Mouse (Mus musculus) MEL (cell line): Measurements from ENCODE around the gene Zcchc3. TPM values are rescaled to one million over a fixed set of nuclear protein-coding genes. Genes with fewer than 3 reads are reported as not detected.

Experiments
- DNase-seq: peaks from one replicate; pipeline ENCODE4 v3.0.0; 2011; ENCODE audit warnings: low read depth, low spot score
- H3K27ac ChIP-seq: 2 replicates; pipeline ENCODE4 v1.5.1; 2012; ENCODE audit warnings: low read depth, mild to moderate bottlenecking, control low read depth, low read length, moderate library complexity; ENCODE audit not compliant: control insufficient read depth
- H3K27me3 ChIP-seq, 2 experiments: fragments of 150-350 bp in 1 of 2; sonication (generic) in 1 of 2; 2 replicates each; pipeline ENCODE4 v1.6.1; 2012; ENCODE audit warnings: low read length in 2 of 2, mild to moderate bottlenecking in 2 of 2, improper control_type of control experiment in 1 of 2, moderate library complexity in 1 of 2; ENCODE audit not compliant: insufficient read depth in 2 of 2, control insufficient read depth in 1 of 2
- H3K36me3 ChIP-seq, 2 experiments: 2 replicates each; pipeline ENCODE4 v1.6.1; 2012 to 2014; ENCODE audit warnings: low read length in 2 of 2, improper control_type of control experiment in 1 of 2, inconsistent platforms in 1 of 2, mild to moderate bottlenecking in 1 of 2; ENCODE audit not compliant: insufficient read depth in 2 of 2, control insufficient read depth in 1 of 2
- H3K4me1 ChIP-seq, 2 experiments: fragments of 150-350 bp in 1 of 2; sonication (generic) in 1 of 2; 2 replicates each; pipeline ENCODE4 v1.6.1; 2012; ENCODE audit warnings: low read length in 2 of 2, improper control_type of control experiment in 1 of 2, mild to moderate bottlenecking in 1 of 2; ENCODE audit not compliant: insufficient read depth in 2 of 2, control insufficient read depth in 1 of 2
- H3K4me3 ChIP-seq, 2 experiments: fragments of 150-350 bp in 1 of 2; sonication (generic) in 1 of 2; 2 replicates each; pipeline ENCODE4 v1.5.1; 2012; ENCODE audit warnings: low read depth in 2 of 2, low read length in 2 of 2, mild to moderate bottlenecking in 2 of 2, moderate library complexity in 2 of 2, control low read depth in 1 of 2, improper control_type of control experiment in 1 of 2; ENCODE audit not compliant: control insufficient read depth in 1 of 2, insufficient read depth in 1 of 2
- H3K79me2 ChIP-seq: 2 replicates; pipeline ENCODE4 v1.6.1; 2012; ENCODE audit warnings: mild to moderate bottlenecking, low read length, moderate library complexity; ENCODE audit not compliant: control insufficient read depth, poor library complexity, insufficient read depth
- H3K9ac ChIP-seq: 2 replicates; pipeline ENCODE4 v1.6.1; 2012; ENCODE audit warnings: low read depth, mild to moderate bottlenecking, control low read depth, low read length, moderate library complexity; ENCODE audit not compliant: control insufficient read depth, poor library complexity, severe bottlenecking
- H3K9me3 ChIP-seq: fragments of 150-350 bp; sonication (generic); replicated peaks from 2 replicates; pipeline ENCODE4 v1.6.1; 2012; ENCODE audit warnings: mild to moderate bottlenecking, low read length, improper control_type of control experiment, moderate library complexity; ENCODE audit not compliant: insufficient read depth
- CHD1 ChIP-seq: IDR thresholded peaks from 2 replicates; pipeline ENCODE4 v1.6.1; 2012; ENCODE audit warnings: low read depth, mild to moderate bottlenecking, inconsistent platforms, low read length, improper control_type of control experiment
- CHD2 ChIP-seq: IDR thresholded peaks from 2 replicates; pipeline ENCODE4 v1.6.1; 2011; ENCODE audit warnings: low read length, improper control_type of control experiment
- CTCF ChIP-seq, 3 experiments: IDR thresholded peaks in 2 of 3; conservative IDR thresholded peaks in 1 of 3; 2 replicates each; pipeline ENCODE4 v1.5.1; 2011 to 2012; ENCODE audit warnings: low read length in 3 of 3, low read depth in 2 of 3, mild to moderate bottlenecking in 2 of 3, improper control_type of control experiment in 1 of 3, inconsistent platforms in 1 of 3, mixed read lengths in 1 of 3, moderate library complexity in 1 of 3; ENCODE audit not compliant: control insufficient read depth in 1 of 3, insufficient read depth in 1 of 3, poor library complexity in 1 of 3, severe bottlenecking in 1 of 3
- ELF1 ChIP-seq: IDR thresholded peaks from 2 replicates; pipeline ENCODE4 v1.6.1; 2014; ENCODE audit warnings: low read depth, mild to moderate bottlenecking, inconsistent platforms, low read length, improper control_type of control experiment, moderate library complexity
- GABPA ChIP-seq: IDR thresholded peaks from 2 replicates; pipeline ENCODE4 v1.6.1; 2012; ENCODE audit warnings: low read depth, mild to moderate bottlenecking, inconsistent platforms, low read length, improper control_type of control experiment, moderate library complexity
- GATA1 ChIP-seq: IDR thresholded peaks from 2 replicates; pipeline ENCODE4 v1.6.1; 2011; ENCODE audit warnings: low read depth, low read length, improper control_type of control experiment
- HCFC1 ChIP-seq: IDR thresholded peaks from 2 replicates; pipeline ENCODE4 v1.6.1; 2012; ENCODE audit warnings: low read depth, mild to moderate bottlenecking, inconsistent platforms, low read length, improper control_type of control experiment, moderate library complexity
- JUND ChIP-seq: IDR thresholded peaks from 2 replicates; pipeline ENCODE4 v1.6.1; 2011; ENCODE audit warnings: low read depth, mild to moderate bottlenecking, improper control_type of control experiment, low read length
- MAX ChIP-seq: IDR thresholded peaks from 2 replicates; pipeline ENCODE4 v1.6.1; 2011; ENCODE audit warnings: low read length, improper control_type of control experiment
- MXI1 ChIP-seq: IDR thresholded peaks from 2 replicates; pipeline ENCODE4 v1.6.1; 2011; ENCODE audit warnings: mild to moderate bottlenecking, low read depth, low read length, improper control_type of control experiment
- MYB ChIP-seq: IDR thresholded peaks from 2 replicates; pipeline ENCODE4 v1.6.1; 2011; ENCODE audit warnings: mild to moderate bottlenecking, low read depth, low read length, improper control_type of control experiment
- MYC ChIP-seq: IDR thresholded peaks from 2 replicates; pipeline ENCODE4 v1.6.1; 2011; ENCODE audit warnings: low read depth, mild to moderate bottlenecking, low read length, improper control_type of control experiment, moderate library complexity
- NELFE ChIP-seq: IDR thresholded peaks from 2 replicates; pipeline ENCODE4 v1.6.1; 2011; ENCODE audit warnings: low read depth, low read length, improper control_type of control experiment
- NRF1 ChIP-seq: IDR thresholded peaks from 2 replicates; pipeline ENCODE4 v1.6.1; 2014; ENCODE audit warnings: low read depth, mild to moderate bottlenecking, inconsistent platforms, low read length, improper control_type of control experiment, moderate library complexity; ENCODE audit not compliant: poor library complexity, insufficient read depth, severe bottlenecking
- POLR2AphosphoS2 ChIP-seq: IDR thresholded peaks from 2 replicates; pipeline ENCODE4 v1.6.1; 2011; ENCODE audit warnings: low read length, improper control_type of control experiment
- RAD21 ChIP-seq: IDR thresholded peaks from 2 replicates; pipeline ENCODE4 v1.6.1; 2011; ENCODE audit warnings: mild to moderate bottlenecking, low read depth, low read length, improper control_type of control experiment
- RCOR1 ChIP-seq: IDR thresholded peaks from 2 replicates; pipeline ENCODE4 v1.6.1; 2012; ENCODE audit warnings: low read depth, mild to moderate bottlenecking, inconsistent platforms, low read length, improper control_type of control experiment
- SMC3 ChIP-seq: IDR thresholded peaks from 2 replicates; pipeline ENCODE4 v1.6.1; 2011; ENCODE audit warnings: low read depth, low read length, improper control_type of control experiment
- TAL1 ChIP-seq: IDR thresholded peaks from 2 replicates; pipeline ENCODE4 v1.6.1; 2012; ENCODE audit warnings: mild to moderate bottlenecking, inconsistent platforms, low read length, moderate library complexity, mixed read lengths
- UBTF ChIP-seq: IDR thresholded peaks from 2 replicates; pipeline ENCODE4 v1.6.1; 2012; ENCODE audit warnings: low read depth, mild to moderate bottlenecking, inconsistent platforms, low read length, improper control_type of control experiment, moderate library complexity, borderline replicate concordance; ENCODE audit not compliant: insufficient read depth
- USF1 ChIP-seq: IDR thresholded peaks from 2 replicates; pipeline ENCODE4 v1.6.1; 2014; ENCODE audit warnings: low read depth, mild to moderate bottlenecking, inconsistent platforms, low read length, improper control_type of control experiment, moderate library complexity
- USF2 ChIP-seq, 2 experiments: IDR thresholded peaks; 2 replicates each; pipeline ENCODE4 v1.6.1; 2011 to 2012; ENCODE audit warnings: improper control_type of control experiment in 2 of 2, low read length in 2 of 2, borderline replicate concordance in 1 of 2, inconsistent platforms in 1 of 2, low read depth in 1 of 2, mild to moderate bottlenecking in 1 of 2; ENCODE audit not compliant: insufficient read depth in 1 of 2
- ZC3H11A ChIP-seq: IDR thresholded peaks from 2 replicates; pipeline ENCODE4 v1.6.1; 2012; ENCODE audit warnings: low read depth, mild to moderate bottlenecking, inconsistent platforms, low read length, improper control_type of control experiment
- ZKSCAN1 ChIP-seq: IDR thresholded peaks from 2 replicates; pipeline ENCODE4 v1.6.1; 2012; ENCODE audit warnings: low read depth, mild to moderate bottlenecking, inconsistent platforms, low read length, improper control_type of control experiment, moderate library complexity
- ZNF384 ChIP-seq: IDR thresholded peaks from 2 replicates; pipeline ENCODE4 v1.6.1; 2012; ENCODE audit warnings: low read depth, mild to moderate bottlenecking, inconsistent platforms, low read length, improper control_type of control experiment
- polyA plus RNA-seq, 2 experiments: library from polyadenylated mRNA; stranded (reverse) in 1 of 2; unstranded in 1 of 2; fragments of >175 nt in 1 of 2; fragments of >200 nt in 1 of 2; gene quantifications; 2 replicates each; pipeline versions ENCODE4 v1.2.1 to v1.2.4; 2012; ENCODE audit warnings: low replicate concordance in 2 of 2, low read depth in 1 of 2; ENCODE audit not compliant: insufficient read length in 2 of 2, insufficient read depth in 1 of 2, missing spikeins in 1 of 2
- total RNA-seq: library from RNA; depleted of rRNA; stranded (reverse); fragments of 300-350 nt; gene quantifications from 2 replicates; pipeline ENCODE4 v1.2.3, GENCODE M21; 2012

The Zcchc3 gene
- total and polyA plus RNA-seq, 3 experiments: 5.7 to 12.1 TPM; not detected in 1

DNA sequence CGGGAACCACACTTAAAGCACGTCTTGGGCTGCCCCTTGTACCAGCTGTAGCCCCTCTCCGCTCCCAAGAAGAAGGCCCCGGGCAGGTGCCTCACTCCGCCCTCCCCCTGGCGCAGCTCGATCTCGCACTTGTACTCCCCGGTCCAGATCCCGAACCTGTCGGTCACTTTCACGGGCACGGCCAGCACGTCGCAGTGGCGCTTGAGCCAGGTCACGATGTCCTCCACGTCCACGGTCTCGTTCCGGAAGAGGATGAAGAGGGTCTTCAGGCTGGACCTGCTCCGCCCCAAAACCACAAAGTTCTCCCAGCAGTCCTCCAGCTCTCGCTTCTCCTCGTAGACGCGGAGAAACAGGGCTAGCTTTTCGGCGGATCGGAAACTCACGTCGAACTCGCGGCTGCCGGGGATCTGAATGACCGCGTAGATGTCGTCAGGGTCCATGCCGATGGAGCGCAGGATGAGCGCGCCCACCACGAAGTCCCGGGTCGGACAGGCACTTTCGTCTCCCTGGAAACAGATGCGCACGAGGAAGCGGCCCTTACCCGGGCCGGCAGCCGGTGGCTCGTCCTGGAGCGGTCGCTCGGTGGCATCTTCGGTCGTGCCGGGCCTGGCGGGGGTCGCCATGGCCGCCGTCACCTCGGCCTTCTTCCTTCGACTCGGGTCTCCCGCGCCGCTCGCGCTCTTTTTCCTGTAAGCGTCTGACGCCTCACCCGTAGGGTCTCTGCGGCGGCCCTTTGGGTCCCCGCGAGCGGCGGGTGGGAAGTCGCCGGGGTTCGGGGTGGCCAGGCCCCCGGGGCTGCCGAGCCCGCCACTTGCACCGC, 852 bp downstream of the Zcchc3 start:
- no peaks in the 10 kb centered on the region; a peak in 1 of 4 replicates for H3K4me1 ChIP-seq
- H3K79me2 ChIP-seq: peaks cover 16% of the 10 kb centered on the region
- H3K27me3 ChIP-seq: no peaks in the 10 kb centered on the region
- DNase-seq: peak; percentile 50
- no peaks in the 10 kb centered on the region for H3K36me3 ChIP-seq
- H3K9me3 ChIP-seq: no peaks in the 10 kb centered on the region
- H3K4me3 ChIP-seq: peak overlapping the region; percentile 83 to 86
- TF ChIP-seq CHD2 (no peak), TAL1 (no peak), ZKSCAN1 (no peak), NRF1 (no peak), POLR2AphosphoS2 (no peak), ELF1 (no peak), MXI1 (no peak), GABPA (no peak), USF1 (no peak), GATA1 (no peak), USF2 (IDR thresholded peaks at IDR 0.05; ENCODE audit: borderline replicate concordance in 1 of 2, insufficient read depth in 1 of 2, low read depth in 1 of 2, low read length in 2 of 2) (no peak), RCOR1 (no peak)
- peak overlapping the region; percentile 32 for H3K27ac ChIP-seq
- H3K9ac ChIP-seq: peak overlapping the region; percentile 97

DNA sequence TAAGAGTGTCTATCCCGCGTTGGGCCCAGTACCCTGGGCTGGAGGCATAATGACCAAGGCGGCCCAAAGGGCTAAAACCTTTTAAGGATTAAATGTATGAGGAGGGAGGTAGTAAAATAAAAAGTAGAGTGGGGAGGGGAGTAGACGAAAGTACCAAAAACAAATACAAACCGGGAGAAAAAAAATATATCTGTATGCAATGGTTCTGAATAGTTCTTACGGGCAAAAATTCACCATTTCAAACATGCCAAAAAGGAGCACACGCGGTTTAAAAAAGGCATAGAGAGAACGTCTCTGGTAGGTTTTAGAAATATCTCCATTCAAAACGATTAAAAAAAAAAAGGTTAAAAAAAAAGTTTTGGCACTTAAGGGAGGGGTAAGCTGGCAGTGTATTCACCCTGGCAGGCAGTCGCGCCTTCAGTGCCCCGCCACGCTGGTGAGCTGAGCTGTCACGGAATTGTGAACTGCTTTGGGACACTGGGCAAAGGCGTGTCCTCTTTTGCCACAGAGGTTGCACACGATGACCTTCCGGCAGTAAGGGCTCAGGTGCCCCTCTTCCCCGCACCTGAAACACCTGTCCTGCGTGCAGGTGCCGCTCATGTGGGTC, 1.6 kb downstream of the Zcchc3 start:
- Histone ChIP-seq H3K36me3 (no peaks in the 10 kb centered on the region), H3K79me2 (peaks cover 16% of the 10 kb centered on the region)
- no peak for DNase-seq
- TF ChIP-seq UBTF (no peak), MYC (no peak), HCFC1 (no peak), SMC3 (no peak), CHD2 (no peak), USF1 (no peak), ZC3H11A (no peak), CHD1 (no peak), CTCF (IDR thresholded peaks at IDR 0.05 in 2 of 3, conservative IDR thresholded peaks at IDR 0.05 in 1 of 3; ENCODE audit: control insufficient read depth in 1 of 3, insufficient read depth in 1 of 3, low read depth in 2 of 3, low read length in 3 of 3, poor library complexity in 1 of 3, severe bottlenecking in 1 of 3) (no peak), MYB (no peak), RAD21 (no peak), USF2 (IDR thresholded peaks at IDR 0.05; ENCODE audit: borderline replicate concordance in 1 of 2, insufficient read depth in 1 of 2, low read depth in 1 of 2, low read length in 2 of 2) (no peak), MAX (no peak), ZNF384 (no peak), NRF1 (no peak), GATA1 (no peak), MXI1 (no peak), NELFE (no peak), JUND (no peak)
- TF ChIP-seq, all 39 proteins: peak for 0
- Histone ChIP-seq H3K27me3 (no peaks in the 10 kb centered on the region), H3K9me3 (no peaks in the 10 kb centered on the region), H3K4me3 (peak overlapping the region; percentile 83 to 86), H3K27ac (no peak overlapping the region), H3K4me1 (no peaks in the 10 kb centered on the region; a peak in 1 of 4 replicates), H3K9ac (peak overlapping the region; percentile 97)
